Mouse (Mus musculus) olfactory bulb, adult 2 months (tissue): ENCODE measurements around the gene Atp13a1.

Experiments
- CTCF ChIP-seq: fragments of 200-500 bp; IDR thresholded peaks from 2 replicates; pipeline ENCODE4 v1.5.1; 2012; ENCODE audit warnings: low read depth, mild to moderate bottlenecking, low read length, moderate library complexity; ENCODE audit not compliant: insufficient read depth
- POLR2A ChIP-seq: fragments of 200-500 bp; IDR thresholded peaks from 2 replicates; pipeline ENCODE4 v1.6.1; 2012; ENCODE audit warnings: mild to moderate bottlenecking, low read depth, low read length, moderate library complexity; ENCODE audit not compliant: insufficient read depth

DNA sequence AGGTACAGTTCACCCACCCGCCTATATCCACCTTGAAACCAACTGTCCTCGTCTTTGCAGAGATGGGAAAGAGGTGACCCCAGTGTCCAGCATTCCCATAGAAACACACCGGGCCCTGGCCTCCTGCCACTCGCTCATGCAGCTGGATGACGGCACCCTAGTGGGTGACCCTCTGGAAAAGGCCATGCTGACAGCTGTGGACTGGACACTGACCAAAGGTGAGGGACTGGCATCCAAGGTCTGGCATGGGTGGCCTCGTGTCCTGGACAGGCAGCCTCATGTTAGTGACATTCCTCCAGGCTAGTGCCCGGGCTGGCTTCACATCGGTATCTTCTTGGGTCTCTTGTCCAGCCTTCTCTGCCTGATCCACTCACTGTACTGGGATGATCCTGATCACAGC lies 8.3 kb downstream of the Atp13a1 start:
- no peak for TF ChIP-seq CTCF
- no peak for TF ChIP-seq POLR2A
